Mouse (Mus musculus): ENCODE results near the gene Ascc1.

Gene Ascc1

GRCm38 (mm10) chr10:60080171-60080570, 77.6 kb downstream of the Ascc1 start:
- no peak for DNase-seq (ENCODE audit: low read depth)

GRCm38 (mm10) chr10:60080601-60080981, 78.0 kb downstream of the Ascc1 start:
- no peak for DNase-seq (ENCODE audit: low read depth)

GRCm38 (mm10) chr10:60080982-60081825, 78.6 kb downstream of the Ascc1 start:
- no peak for DNase-seq (ENCODE audit: low read depth)

GRCm38 (mm10) chr10:60081905-60082304, 79.3 kb downstream of the Ascc1 start:
- no peak for DNase-seq (ENCODE audit: low read depth)

- no peak for DNase-seq (ENCODE audit: low read depth)
Measured at GRCm38 (mm10) chr10:60084065-60084464, 81.5 kb downstream of the Ascc1 start.

GRCm38 (mm10) chr10:60092311-60092710, 89.7 kb downstream of the Ascc1 start:
- DNase-seq (ENCODE audit: low read depth), result no peak

GRCm38 (mm10) chr10:60093751-60094150, 91.1 kb downstream of the Ascc1 start:
- DNase-seq (ENCODE audit: low read depth), result no peak

GRCm38 (mm10) chr10:60095558-60095957, 93.0 kb downstream of the Ascc1 start:
- no peak for DNase-seq (ENCODE audit: low read depth)

GRCm38 (mm10) chr10:60096302-60096701, 93.7 kb downstream of the Ascc1 start:
- no peak for DNase-seq (ENCODE audit: low read depth)

- no peak for DNase-seq (ENCODE audit: low read depth)
Measured at GRCm38 (mm10) chr10:60097146-60097545, 94.5 kb downstream of the Ascc1 start.

GRCm38 (mm10) chr10:60097774-60098173, 95.2 kb downstream of the Ascc1 start:
- no peak for DNase-seq (ENCODE audit: low read depth)

GRCm38 (mm10) chr10:60105391-60106145, 103.0 kb downstream of the Ascc1 start:
- DNase-seq (ENCODE audit: low read depth), result no peak

GRCm38 (mm10) chr10:60106146-60106530, 103.5 kb downstream of the Ascc1 start, which contains the start of gene Spock2:
Gene Spock2, plus strand, starts transcription at chr10:60106219.
- DNase-seq (ENCODE audit: low read depth), result no peak

GRCm38 (mm10) chr10:60106531-60107186, 104.1 kb downstream of the Ascc1 start:
- no peak for DNase-seq (ENCODE audit: low read depth)

GRCm38 (mm10) chr10:60107448-60107847, 104.8 kb downstream of the Ascc1 start:
- DNase-seq (ENCODE audit: low read depth), result no peak

- DNase-seq (ENCODE audit: low read depth), result no peak
Measured at GRCm38 (mm10) chr10:60108321-60109111, 105.9 kb downstream of the Ascc1 start.

GRCm38 (mm10) chr10:60109336-60109735, 106.7 kb downstream of the Ascc1 start:
- DNase-seq (ENCODE audit: low read depth), result no peak

- no peak for DNase-seq (ENCODE audit: low read depth)
Measured at GRCm38 (mm10) chr10:60109989-60110388, 107.4 kb downstream of the Ascc1 start.

- DNase-seq (ENCODE audit: low read depth), result no peak
Measured at GRCm38 (mm10) chr10:60110908-60111475, 108.4 kb downstream of the Ascc1 start.

GRCm38 (mm10) chr10:60113965-60114690, 111.5 kb downstream of the Ascc1 start:
- no peak for DNase-seq (ENCODE audit: low read depth)

All from c-Kit-positive CD71-negative TER-119-negative erythroid progenitor cells, embryonic 14.5 days (primary cell).